Mouse (Mus musculus): ENCODE results near the gene Cr1l. TPM values are rescaled to one million over a fixed set of nuclear protein-coding genes. Genes with fewer than 3 reads are reported as not detected.

Gene Cr1l
- total RNA-seq (2022), result 10 to 100 TPM; 27.6 to 33.5 (median 31.3) TPM

DNA sequence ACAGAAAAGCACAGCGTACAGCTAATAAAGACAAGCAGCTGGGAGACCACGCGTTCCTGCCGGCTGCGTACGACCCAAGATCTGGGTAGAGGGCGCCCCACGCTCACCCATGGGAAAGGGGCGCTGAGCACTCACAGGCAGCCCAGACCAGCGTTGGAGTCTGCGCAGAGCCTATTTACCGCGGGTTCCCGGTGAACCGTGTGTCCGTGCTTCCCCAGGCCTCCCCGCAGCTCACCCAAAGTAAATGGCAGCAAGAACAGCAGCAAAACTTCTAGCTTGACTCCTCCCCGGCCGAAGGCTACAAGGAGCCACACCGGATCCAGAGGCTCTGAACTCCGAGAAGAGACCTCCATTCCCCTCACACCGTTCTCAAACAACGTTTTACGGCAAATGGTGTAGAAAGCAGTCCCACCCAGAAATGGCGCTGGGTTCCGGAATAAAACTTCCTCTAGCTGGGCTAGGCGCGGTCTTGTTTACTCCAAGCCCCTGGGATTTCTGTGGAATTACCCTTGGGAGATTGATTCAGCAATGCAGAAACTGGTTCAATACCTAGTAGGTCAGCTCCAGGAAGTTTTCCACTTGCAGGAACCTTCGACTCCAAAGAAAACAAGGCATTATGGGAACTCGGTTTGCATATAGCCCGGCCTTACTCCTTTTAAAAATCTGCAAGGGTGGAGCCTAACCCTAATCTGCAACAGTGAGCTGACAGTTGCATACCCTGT lies at the start of gene Cr1l:
Cr1l (minus strand) TSS at position 634 of the 722 bp plus-strand sequence.
- DNase-seq (ENCODE audit: low spot score in 2 of 2), result peak; percentile 72 to 73

DNA sequence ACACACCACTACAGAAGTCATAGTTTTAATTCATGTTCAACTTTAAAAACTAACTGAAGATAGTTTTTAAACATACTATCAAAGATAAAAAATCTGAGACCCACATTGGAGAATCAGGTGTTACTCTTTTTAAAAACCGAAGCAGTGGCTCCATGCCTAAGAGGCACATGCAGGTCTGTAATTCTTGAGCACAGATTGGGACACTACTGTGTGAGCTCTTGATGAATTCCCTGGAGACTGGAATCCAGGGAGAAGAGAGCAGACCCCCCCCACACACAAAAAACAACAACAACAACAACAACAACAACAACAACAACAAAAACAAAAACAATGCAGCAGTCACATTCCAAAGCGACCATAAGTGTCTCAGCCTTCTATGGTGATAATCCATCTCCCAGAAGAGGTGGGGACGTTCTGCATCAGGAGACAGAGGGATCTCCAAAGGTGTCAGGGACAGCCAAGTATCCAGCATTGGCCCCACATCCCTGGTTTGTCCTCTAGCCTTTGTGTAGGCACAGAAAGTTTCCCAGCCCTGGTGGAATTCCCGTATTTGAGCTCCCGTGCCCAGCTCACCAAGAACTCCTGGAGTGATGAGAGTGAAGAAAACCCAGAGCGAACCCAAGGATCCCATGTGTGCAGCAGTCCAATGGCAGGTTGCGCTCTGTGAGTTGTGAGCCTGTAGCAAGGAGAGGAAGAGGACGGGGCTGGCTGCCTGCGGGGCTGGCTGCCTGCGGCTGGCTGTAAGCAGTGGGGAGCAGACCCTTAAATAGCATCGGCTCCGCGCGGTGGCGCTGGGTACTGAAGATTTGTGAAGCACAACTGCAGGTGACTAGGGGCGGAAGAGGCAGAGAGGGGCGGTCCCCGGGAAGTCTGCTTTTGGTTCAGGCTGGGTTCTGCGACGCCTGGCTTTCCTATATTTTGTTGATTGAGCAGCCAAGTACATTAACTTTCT lies 44.9 kb upstream of the Cr1l start, which contains the start of gene Cr2:
Cr2 (minus strand) TSS at position 737 of the 952 bp plus-strand sequence.
- DNase-seq (ENCODE audit: low spot score in 2 of 2), result no peak

DNA sequence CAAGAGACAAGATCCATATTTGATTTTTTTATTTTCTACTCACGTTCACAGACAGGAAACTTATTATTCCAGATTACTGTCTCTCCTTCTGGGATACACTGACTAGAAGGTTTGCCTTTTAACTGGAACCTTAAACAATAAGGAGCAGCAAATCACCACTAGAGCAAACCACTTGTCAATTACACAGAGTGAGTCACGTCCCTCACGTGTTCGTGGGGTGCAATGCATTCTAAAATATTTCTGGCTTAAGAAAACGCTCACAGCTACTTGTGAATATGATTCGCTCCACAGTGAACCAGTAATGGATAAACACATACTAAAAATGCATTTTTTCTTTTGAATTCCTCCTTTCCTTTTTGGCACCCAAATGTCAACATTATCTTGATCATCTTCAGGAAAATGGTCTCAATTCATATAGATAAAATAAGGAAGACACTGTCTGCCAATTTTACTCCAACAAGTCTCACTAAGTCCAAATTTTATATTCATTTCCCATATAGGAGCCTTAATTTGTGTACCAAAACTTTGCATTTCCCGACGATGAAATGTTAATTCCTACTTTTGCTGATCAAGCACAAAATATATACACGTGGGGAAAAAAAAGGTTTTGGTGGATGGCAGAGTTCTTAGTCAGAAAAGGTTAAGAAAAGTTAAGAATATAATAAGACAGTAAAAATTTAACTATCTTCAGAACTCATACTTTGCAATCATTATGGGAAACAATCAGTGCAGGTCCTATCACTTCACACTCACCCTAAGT lies 33.8 kb upstream of the Cr1l start:
- no peak for DNase-seq (ENCODE audit: low spot score in 2 of 2)

GRCm38 (mm10) chr1:195132070-195132469 lies 684 bp upstream of the Cr1l start:
- no peak for DNase-seq (ENCODE audit: low spot score in 2 of 2)

DNA sequence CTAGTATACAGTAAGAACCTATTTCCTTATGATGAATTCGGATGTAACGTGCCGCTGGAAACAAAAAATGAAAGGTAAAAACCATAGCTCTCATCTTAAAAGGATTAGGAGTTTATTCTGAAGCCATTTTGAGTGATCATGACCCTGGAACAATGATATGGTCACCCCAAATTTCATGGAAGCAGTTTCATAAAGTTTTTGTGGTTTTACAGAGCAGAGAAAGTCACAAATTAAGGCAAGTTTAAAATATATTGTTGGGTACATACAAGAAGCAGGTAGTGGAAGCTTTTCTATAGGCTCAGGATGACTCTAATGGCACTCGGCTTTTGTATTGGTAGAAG lies 259 bp upstream of the Cr1l start:
- no peak for DNase-seq (ENCODE audit: low spot score in 2 of 2)

- no peak for DNase-seq (ENCODE audit: low spot score in 2 of 2)
Measured at GRCm38 (mm10) chr1:195130479-195130878, 907 bp downstream of the Cr1l start.

DNA sequence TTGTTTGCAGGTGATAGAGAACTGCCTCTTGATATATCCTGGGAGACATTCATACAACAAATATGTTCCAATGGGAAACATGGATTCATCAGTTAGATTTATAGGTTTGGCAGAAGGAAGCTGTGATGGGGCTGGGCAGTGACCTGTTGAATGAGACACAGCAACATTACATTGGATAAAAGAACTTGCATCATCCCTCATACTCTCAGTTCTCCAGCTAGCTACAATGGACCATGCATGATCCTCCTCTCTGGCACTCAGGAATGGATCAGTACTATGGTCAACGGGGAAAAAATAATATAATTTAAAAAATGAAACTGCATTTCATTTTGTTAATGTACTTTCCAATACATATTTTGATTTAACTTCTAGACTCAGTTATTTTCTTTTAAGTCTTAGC lies 1.5 kb downstream of the Cr1l start:
- no peak for DNase-seq (ENCODE audit: low spot score in 2 of 2)

DNA sequence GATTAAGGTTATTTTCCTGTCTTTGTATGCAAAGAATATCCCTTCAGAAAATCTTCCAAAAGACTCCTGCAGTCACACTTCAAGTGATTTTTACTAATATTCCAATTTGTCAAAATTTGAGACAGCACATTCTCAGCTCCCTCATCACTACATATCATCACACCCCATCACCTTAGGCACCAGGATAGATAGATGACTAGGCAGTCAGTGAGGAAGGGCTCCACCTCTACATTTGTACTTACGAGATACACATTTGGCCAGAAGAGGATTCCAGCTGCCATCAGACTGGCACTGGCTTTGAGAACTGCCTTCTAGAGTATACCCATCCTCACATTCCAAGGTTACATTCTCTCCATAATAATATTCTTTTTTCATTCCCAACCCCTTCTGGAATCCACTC lies 17.0 kb downstream of the Cr1l start:
- DNase-seq (ENCODE audit: low spot score in 2 of 2), result no peak

GRCm38 (mm10) chr1:195113621-195114020 lies 17.8 kb downstream of the Cr1l start:
- DNase-seq (ENCODE audit: low spot score in 2 of 2), result no peak

GRCm38 (mm10) chr1:195100693-195101092 lies 30.7 kb downstream of the Cr1l start:
- DNase-seq (ENCODE audit: low spot score in 2 of 2), result no peak

DNA sequence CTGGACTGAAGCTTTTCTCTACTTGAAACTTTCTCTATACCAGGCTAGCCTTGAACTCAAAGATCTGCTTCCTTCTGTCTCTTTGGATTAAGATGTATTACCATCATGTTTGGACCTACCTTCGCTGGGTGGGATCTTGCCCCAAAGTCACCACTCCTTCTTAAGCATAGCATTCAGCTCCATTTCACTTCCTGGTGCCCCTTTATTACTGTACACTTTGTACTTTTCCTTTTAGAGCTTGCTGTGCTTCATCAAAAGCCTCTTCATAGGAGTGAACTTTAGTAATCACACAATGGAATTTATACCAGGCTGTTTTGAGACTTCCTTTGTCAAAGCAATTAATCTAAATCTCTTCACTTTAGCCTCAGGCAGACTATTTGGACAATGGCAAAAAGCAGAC lies 33.4 kb downstream of the Cr1l start:
- no peak for DNase-seq (ENCODE audit: low spot score in 2 of 2)

DNA sequence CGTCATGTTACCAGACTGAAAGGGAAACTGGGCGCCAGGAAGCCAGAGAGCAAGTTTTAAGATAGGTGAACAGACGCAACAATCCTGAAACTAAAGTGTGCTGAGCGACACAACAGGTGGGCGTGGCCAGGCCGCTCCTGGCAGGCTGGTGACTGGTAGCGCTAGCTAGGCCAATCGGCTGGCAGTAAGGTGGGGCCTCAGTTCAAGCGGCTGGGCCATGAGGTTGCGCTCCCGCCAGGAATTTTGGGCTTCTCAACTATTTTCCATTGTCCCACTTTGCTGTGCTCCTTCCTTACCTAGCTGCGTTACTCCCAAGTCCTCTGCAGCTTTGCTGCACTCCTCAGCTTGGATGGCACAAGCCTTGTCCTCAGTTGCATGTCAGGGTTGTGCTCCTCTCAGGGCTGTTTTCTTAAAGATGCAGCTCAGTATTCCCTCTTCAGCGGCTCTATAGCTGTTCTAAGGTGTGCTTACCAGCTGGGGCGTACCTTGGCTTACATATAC lies 39.1 kb downstream of the Cr1l start, which contains the start of gene Cd46:
Cd46 (minus strand) TSS at position 30 of the 501 bp plus-strand sequence.
- DNase-seq (ENCODE audit: low spot score in 2 of 2), result peak; percentile 44 to 47

GRCm38 (mm10) chr1:195091699-195092219 lies 39.6 kb downstream of the Cr1l start:
- DNase-seq (ENCODE audit: low spot score in 2 of 2), result no peak

GRCm38 (mm10) chr1:195082142-195082541 lies 49.2 kb downstream of the Cr1l start:
- DNase-seq (ENCODE audit: low spot score in 2 of 2), result no peak

Other genes with a start within 250 kb of the Cr1l start
- 10 to 100 TPM; 25.2 to 34.4 (median 30.6) TPM for gene Cd34, start 192.8 kb downstream of the Cr1l start, total RNA-seq (2022)
- gene Cd46, start 39.3 kb downstream of the Cr1l start, total RNA-seq (2022), result 1 to 10 TPM in 2 of 4 experiments, under 1 TPM in 2; 0.76 to 1.3 (median 0.96) TPM
- gene Cr2, start 45.1 kb upstream of the Cr1l start, total RNA-seq (2022), result not detected